Mouse (Mus musculus) MEL (cell line): ENCODE data around the gene Cyp2d10.

Experiments used
- CTCF ChIP-seq, 3 experiments: IDR thresholded peaks in 2 of 3; conservative IDR thresholded peaks in 1 of 3; 2 replicates each; pipeline ENCODE4 v1.5.1; 2011 to 2012; ENCODE audit warnings: low read length in 3 of 3, low read depth in 2 of 3, mild to moderate bottlenecking in 2 of 3, improper control_type of control experiment in 1 of 3, inconsistent platforms in 1 of 3, mixed read lengths in 1 of 3, moderate library complexity in 1 of 3; ENCODE audit not compliant: control insufficient read depth in 1 of 3, insufficient read depth in 1 of 3, poor library complexity in 1 of 3, severe bottlenecking in 1 of 3
- ETS1 ChIP-seq: IDR thresholded peaks from 2 replicates; pipeline ENCODE4 v1.6.1; 2012; ENCODE audit warnings: low read depth, mild to moderate bottlenecking, inconsistent platforms, low read length, improper control_type of control experiment, moderate library complexity
- POLR2AphosphoS5 ChIP-seq: IDR thresholded peaks from 2 replicates; pipeline ENCODE4 v1.6.1; 2012; ENCODE audit warnings: low read depth, borderline replicate concordance, mild to moderate bottlenecking, inconsistent platforms, low read length, moderate library complexity, mixed read lengths

GRCm38 (mm10) chr15:82407536-82407935, 541 bp upstream of the Cyp2d10 start:
- TF ChIP-seq CTCF (IDR thresholded peaks at IDR 0.05 in 2 of 3, conservative IDR thresholded peaks at IDR 0.05 in 1 of 3; ENCODE audit: control insufficient read depth in 1 of 3, insufficient read depth in 1 of 3, low read depth in 2 of 3, low read length in 3 of 3, poor library complexity in 1 of 3, severe bottlenecking in 1 of 3) = no peak
- TF ChIP-seq ETS1 = no peak
- TF ChIP-seq POLR2AphosphoS5 = no peak
